Mouse (Mus musculus): Measurements from ENCODE around the gene Ltbp3. TPM values are rescaled to one million over a fixed set of nuclear protein-coding genes. Genes with fewer than 3 reads are reported as not detected.

Ltbp3 gene
- total and polyA plus RNA-seq, 2 experiments from 2014 or later = 15.4 to 73.4 TPM

DNA sequence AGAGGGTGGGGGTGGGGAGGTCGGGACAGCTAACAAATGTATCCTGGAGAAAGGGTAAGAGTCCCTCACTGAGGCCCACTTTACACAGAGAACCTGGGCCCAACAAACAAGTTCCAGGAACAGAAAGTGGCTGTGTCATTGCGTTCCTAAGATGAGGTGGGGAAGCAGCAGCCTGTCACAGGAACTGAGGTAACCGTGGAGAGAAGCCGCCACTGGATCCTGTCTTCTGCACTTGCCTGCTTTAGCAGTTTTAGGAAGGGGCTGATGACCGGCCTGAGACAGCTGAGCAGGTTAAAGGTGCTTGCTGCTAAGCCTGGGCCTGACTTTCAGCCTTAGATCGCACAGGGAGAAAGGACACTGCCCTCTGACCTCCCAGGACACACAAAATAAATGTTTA is 66.1 kb downstream of the Ltbp3 start:
- TF ChIP-seq EP300 (IDR thresholded peaks at IDR 0.05; ENCODE audit: low read depth) = no peak
- no peak for TF ChIP-seq CTCF (IDR thresholded peaks at IDR 0.05; ENCODE audit: low read depth)
- DNase-seq (ENCODE audit: low spot score) = peak; percentile 39
- Histone ChIP-seq H3K27ac (ENCODE audit: low read depth) (peak overlapping the region; percentile 100), H3K4me3 (ENCODE audit: low read depth, low read length) (no peak overlapping the region), H3K9me3 (replicated peaks; ENCODE audit: control insufficient read depth, low read length) (no peaks in the 10 kb centered on the region), H3K27me3 (ENCODE audit: control insufficient read depth, insufficient read depth, low read length) (no peaks in the 10 kb centered on the region), H3K4me2 (ENCODE audit: low read depth, low read length) (peak overlapping the region; percentile 43; the same call in 1 of the 2 replicates), H3K9ac (replicated peaks; ENCODE audit: low read depth, low read length) (no peak overlapping the region), H3K4me1 (ENCODE audit: control insufficient read depth, insufficient read depth) (peaks cover 79% of the 10 kb centered on the region), H3K36me3 (replicated peaks; ENCODE audit: control insufficient read depth, insufficient read depth, low read length) (no peaks in the 10 kb centered on the region)
- WGBS = 29% methylated on average over 6 of the region's 6 CpGs
- no peak for ATAC-seq (ENCODE audit: insufficient read depth, low read depth)

DNA sequence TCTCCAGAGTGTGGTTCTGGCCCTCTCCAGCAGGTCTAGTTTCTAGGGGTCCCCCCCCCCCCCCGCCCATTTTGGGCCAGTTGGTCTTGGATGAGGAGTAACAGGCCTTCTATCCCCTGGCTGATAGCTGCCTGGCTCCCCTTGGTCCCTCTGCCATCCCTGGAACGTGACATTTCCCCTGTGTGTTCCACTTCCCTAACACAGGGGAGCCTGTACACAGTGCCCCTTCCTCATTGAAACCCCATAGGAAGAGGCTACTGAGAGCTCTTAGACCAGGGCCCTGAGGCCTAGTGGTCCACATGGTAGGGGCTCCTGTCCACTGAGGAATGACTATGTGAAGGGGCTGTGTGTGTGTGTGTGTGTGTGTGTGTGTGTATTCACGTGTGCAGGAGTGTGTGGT is 67.0 kb downstream of the Ltbp3 start:
- Histone ChIP-seq H3K36me3 (replicated peaks; ENCODE audit: control insufficient read depth, insufficient read depth, low read length) (no peaks in the 10 kb centered on the region), H3K9me3 (replicated peaks; ENCODE audit: control insufficient read depth, low read length) (no peaks in the 10 kb centered on the region), H3K4me2 (ENCODE audit: low read depth, low read length) (no peak overlapping the region), H3K4me3 (ENCODE audit: low read depth, low read length) (no peak overlapping the region), H3K4me1 (ENCODE audit: control insufficient read depth, insufficient read depth) (peaks cover 85% of the 10 kb centered on the region), H3K9ac (replicated peaks; ENCODE audit: low read depth, low read length) (no peak overlapping the region), H3K27ac (ENCODE audit: low read depth) (peak overlapping the region; percentile 100), H3K27me3 (ENCODE audit: control insufficient read depth, insufficient read depth, low read length) (no peaks in the 10 kb centered on the region)
- ATAC-seq (ENCODE audit: insufficient read depth, low read depth) (no peak), DNase-seq (ENCODE audit: low spot score) (no peak)
- 65% methylated on average over 3 of the region's 3 CpGs for WGBS
- TF ChIP-seq EP300 (IDR thresholded peaks at IDR 0.05; ENCODE audit: low read depth) (no peak), CTCF (IDR thresholded peaks at IDR 0.05; ENCODE audit: low read depth) (no peak)

Other genes starting within 250 kb of the Ltbp3 start
- gene 1700020D05Rik, start 237.1 kb upstream of the Ltbp3 start, total RNA-seq (2014; rRNA removed; ENCODE audit: low replicate concordance) = not detected in 2 replicates
- gene 1700020D05Rik, start 237.1 kb upstream of the Ltbp3 start, polyA plus RNA-seq (2015; fragmentation: Nextera tagmentation; extraction: Ambion mirVana) = not detected in 2 replicates
- 8.6 and 22.6 TPM in 2 replicates for gene Snx32, start 230.4 kb upstream of the Ltbp3 start, total RNA-seq (2014; rRNA removed; ENCODE audit: low replicate concordance)
- gene Snx32, start 230.4 kb upstream of the Ltbp3 start, polyA plus RNA-seq (2015; fragmentation: Nextera tagmentation; extraction: Ambion mirVana) = 9.1 and 9.3 TPM in 2 replicates
- gene Ovol1, start 180.3 kb upstream of the Ltbp3 start, total RNA-seq (2014; rRNA removed; ENCODE audit: low replicate concordance) = not detected in 2 replicates
- 0.05 TPM in 1 of 2 replicates, not detected in the other for gene Ovol1, start 180.3 kb upstream of the Ltbp3 start, polyA plus RNA-seq (2015; fragmentation: Nextera tagmentation; extraction: Ambion mirVana)
- gene Ap5b1, start 172.9 kb upstream of the Ltbp3 start, total RNA-seq (2014; rRNA removed; ENCODE audit: low replicate concordance) = 5.8 and 12.9 TPM in 2 replicates
- 1.7 and 2.0 TPM in 2 replicates for gene Ap5b1, start 172.9 kb upstream of the Ltbp3 start, polyA plus RNA-seq (2015; fragmentation: Nextera tagmentation; extraction: Ambion mirVana)
- gene Rnaseh2c, start 139.0 kb upstream of the Ltbp3 start, total RNA-seq (2014; rRNA removed; ENCODE audit: low replicate concordance) = 42.4 and 57.6 TPM in 2 replicates
- gene Rnaseh2c, start 139.0 kb upstream of the Ltbp3 start, polyA plus RNA-seq (2015; fragmentation: Nextera tagmentation; extraction: Ambion mirVana) = 50.7 and 51.8 TPM in 2 replicates
- gene Kat5, start 130.7 kb upstream of the Ltbp3 start, total RNA-seq (2014; rRNA removed; ENCODE audit: low replicate concordance) = 55.4 and 164 TPM in 2 replicates
- 27.0 and 29.7 TPM in 2 replicates for gene Kat5, start 130.7 kb upstream of the Ltbp3 start, polyA plus RNA-seq (2015; fragmentation: Nextera tagmentation; extraction: Ambion mirVana)
- 26.3 and 49.5 TPM in 2 replicates for gene Rela, start 103.4 kb upstream of the Ltbp3 start, total RNA-seq (2014; rRNA removed; ENCODE audit: low replicate concordance)
- 22.9 and 23.6 TPM in 2 replicates for gene Rela, start 103.4 kb upstream of the Ltbp3 start, polyA plus RNA-seq (2015; fragmentation: Nextera tagmentation; extraction: Ambion mirVana)
- gene Sipa1, start 77.2 kb upstream of the Ltbp3 start, total RNA-seq (2014; rRNA removed; ENCODE audit: low replicate concordance) = 33.2 and 37.8 TPM in 2 replicates
- 12.3 and 14.0 TPM in 2 replicates for gene Sipa1, start 77.2 kb upstream of the Ltbp3 start, polyA plus RNA-seq (2015; fragmentation: Nextera tagmentation; extraction: Ambion mirVana)
- gene Map3k11, start 52.2 kb upstream of the Ltbp3 start, total RNA-seq (2014; rRNA removed; ENCODE audit: low replicate concordance) = 43.5 and 51.5 TPM in 2 replicates
- gene Map3k11, start 52.2 kb upstream of the Ltbp3 start, polyA plus RNA-seq (2015; fragmentation: Nextera tagmentation; extraction: Ambion mirVana) = 16.3 and 17.0 TPM in 2 replicates
- 27.0 and 35.9 TPM in 2 replicates for gene Pcnx3, start 52.0 kb upstream of the Ltbp3 start, total RNA-seq (2014; rRNA removed; ENCODE audit: low replicate concordance)
- 6.1 and 6.7 TPM in 2 replicates for gene Pcnx3, start 52.0 kb upstream of the Ltbp3 start, polyA plus RNA-seq (2015; fragmentation: Nextera tagmentation; extraction: Ambion mirVana)
- not detected in 2 replicates for gene Kcnk7, start 36.5 kb upstream of the Ltbp3 start, total RNA-seq (2014; rRNA removed; ENCODE audit: low replicate concordance)
- 0.30 and 0.34 TPM in 2 replicates for gene Kcnk7, start 36.5 kb upstream of the Ltbp3 start, polyA plus RNA-seq (2015; fragmentation: Nextera tagmentation; extraction: Ambion mirVana)
- gene Ehbp1l1, start 14.6 kb upstream of the Ltbp3 start, total RNA-seq (2014; rRNA removed; ENCODE audit: low replicate concordance) = 113 and 118 TPM in 2 replicates
- 86.5 and 111 TPM in 2 replicates for gene Ehbp1l1, start 14.6 kb upstream of the Ltbp3 start, polyA plus RNA-seq (2015; fragmentation: Nextera tagmentation; extraction: Ambion mirVana)
- 118 and 140 TPM in 2 replicates for gene Fam89b, start 11.3 kb upstream of the Ltbp3 start, total RNA-seq (2014; rRNA removed; ENCODE audit: low replicate concordance)
- gene Fam89b, start 11.3 kb upstream of the Ltbp3 start, polyA plus RNA-seq (2015; fragmentation: Nextera tagmentation; extraction: Ambion mirVana) = 74.8 and 76.6 TPM in 2 replicates
- gene Scyl1, start 30.5 kb downstream of the Ltbp3 start, total RNA-seq (2014; rRNA removed; ENCODE audit: low replicate concordance) = 78.0 and 82.4 TPM in 2 replicates
- gene Scyl1, start 30.5 kb downstream of the Ltbp3 start, polyA plus RNA-seq (2015; fragmentation: Nextera tagmentation; extraction: Ambion mirVana) = 46.1 and 47.1 TPM in 2 replicates
- gene Frmd8, start 134.4 kb downstream of the Ltbp3 start, total RNA-seq (2014; rRNA removed; ENCODE audit: low replicate concordance) = 29.1 and 53.8 TPM in 2 replicates
- gene Frmd8, start 134.4 kb downstream of the Ltbp3 start, polyA plus RNA-seq (2015; fragmentation: Nextera tagmentation; extraction: Ambion mirVana) = 12.8 and 14.9 TPM in 2 replicates
- gene Slc25a45, start 136.9 kb downstream of the Ltbp3 start, total RNA-seq (2014; rRNA removed; ENCODE audit: low replicate concordance) = 3.1 and 4.8 TPM in 2 replicates
- 2.8 and 2.9 TPM in 2 replicates for gene Slc25a45, start 136.9 kb downstream of the Ltbp3 start, polyA plus RNA-seq (2015; fragmentation: Nextera tagmentation; extraction: Ambion mirVana)
- 0.81 and 3.3 TPM in 2 replicates for gene Tigd3, start 153.2 kb downstream of the Ltbp3 start, total RNA-seq (2014; rRNA removed; ENCODE audit: low replicate concordance)
- 0.85 and 0.91 TPM in 2 replicates for gene Tigd3, start 153.2 kb downstream of the Ltbp3 start, polyA plus RNA-seq (2015; fragmentation: Nextera tagmentation; extraction: Ambion mirVana)
- gene Dpf2, start 172.1 kb downstream of the Ltbp3 start, total RNA-seq (2014; rRNA removed; ENCODE audit: low replicate concordance) = 57.8 and 91.8 TPM in 2 replicates
- 60.5 and 61.4 TPM in 2 replicates for gene Dpf2, start 172.1 kb downstream of the Ltbp3 start, polyA plus RNA-seq (2015; fragmentation: Nextera tagmentation; extraction: Ambion mirVana)
- gene Cdc42ep2, start 183.9 kb downstream of the Ltbp3 start, total RNA-seq (2014; rRNA removed; ENCODE audit: low replicate concordance) = 15.7 and 17.4 TPM in 2 replicates
- gene Cdc42ep2, start 183.9 kb downstream of the Ltbp3 start, polyA plus RNA-seq (2015; fragmentation: Nextera tagmentation; extraction: Ambion mirVana) = 8.8 and 9.5 TPM in 2 replicates
- 44.7 and 64.3 TPM in 2 replicates for gene Pola2, start 223.3 kb downstream of the Ltbp3 start, total RNA-seq (2014; rRNA removed; ENCODE audit: low replicate concordance)
- 32.7 and 34.1 TPM in 2 replicates for gene Pola2, start 223.3 kb downstream of the Ltbp3 start, polyA plus RNA-seq (2015; fragmentation: Nextera tagmentation; extraction: Ambion mirVana)
- not detected in 2 replicates for gene Slc22a20, start 245.2 kb downstream of the Ltbp3 start, total RNA-seq (2014; rRNA removed; ENCODE audit: low replicate concordance)
- gene Slc22a20, start 245.2 kb downstream of the Ltbp3 start, polyA plus RNA-seq (2015; fragmentation: Nextera tagmentation; extraction: Ambion mirVana) = not detected in 2 replicates

Data from heart, postnatal 0 days (tissue).